Mouse (Mus musculus): ENCODE measurements around the gene Efcab7. TPM values are rescaled to one million over a fixed set of nuclear protein-coding genes. Genes with fewer than 3 reads are reported as not detected.

The Efcab7 gene
- polyA plus RNA-seq, 1 experiment from 2014 or later = 29.1 TPM

DNA sequence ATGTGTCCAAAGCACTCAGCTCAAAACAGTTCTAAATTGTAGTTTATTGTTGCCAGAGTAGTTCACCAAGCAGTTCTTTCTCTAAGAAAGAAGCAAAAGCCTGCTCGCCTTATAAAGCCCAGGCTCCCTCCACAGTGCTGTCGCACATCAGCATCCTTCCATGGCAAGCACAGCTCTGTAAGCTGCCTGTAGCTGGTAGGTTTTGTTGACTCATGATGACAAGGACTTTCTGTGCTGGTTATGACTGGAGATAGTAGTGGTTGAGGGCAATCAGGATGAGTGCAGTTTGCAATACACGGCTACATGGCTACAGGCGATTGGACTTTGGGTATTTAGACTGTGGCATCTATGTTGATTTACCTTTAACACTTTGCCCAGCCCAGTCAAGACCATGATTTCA, 97.4 kb downstream of the Efcab7 start:
- Histone ChIP-seq H3K4me2 (replicated peaks; ENCODE audit: low read depth, low read length) (no peak overlapping the region), H3K27ac (ENCODE audit: low read depth, low read length) (no peak overlapping the region), H3K36me3 (ENCODE audit: control insufficient read depth, insufficient read depth, low read length) (no peaks in the 10 kb centered on the region), H3K9me3 (ENCODE audit: control insufficient read depth, low read length) (no peaks in the 10 kb centered on the region), H3K9ac (ENCODE audit: low read depth, low read length) (no peak overlapping the region), H3K4me3 (ENCODE audit: low read depth, low read length) (no peak overlapping the region), H3K27me3 (ENCODE audit: control insufficient read depth, insufficient read depth, low read length) (no peaks in the 10 kb centered on the region), H3K4me1 (replicated peaks; ENCODE audit: control insufficient read depth, insufficient read depth, low read length) (no peaks in the 10 kb centered on the region)
- no peak for ATAC-seq (ENCODE audit: low FRiP score)
- WGBS = 92% methylated on average over 4 of the region's 4 CpGs
- DNase-seq (ENCODE audit: low spot score) = no peak

DNA sequence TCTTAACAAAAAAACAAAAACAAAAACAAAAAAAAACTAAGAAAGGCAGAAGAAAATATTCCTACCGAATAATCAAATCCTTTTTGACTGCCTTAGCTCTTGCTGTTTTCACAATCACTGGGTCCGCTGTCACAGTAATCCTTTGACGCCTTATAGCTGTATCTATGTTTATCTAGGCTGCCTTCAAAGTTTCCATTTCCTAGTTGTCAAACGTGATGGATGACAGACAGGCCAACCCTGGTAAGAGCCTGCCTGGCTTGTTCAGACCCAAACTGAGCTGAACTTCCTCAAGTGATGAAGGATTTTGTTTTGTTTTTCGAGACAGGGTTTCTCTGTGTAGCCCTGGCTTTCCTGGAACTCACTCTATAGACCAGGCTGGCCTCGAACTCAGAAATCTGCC, 99.5 kb downstream of the Efcab7 start:
- Histone ChIP-seq H3K27me3 (ENCODE audit: control insufficient read depth, insufficient read depth, low read length) (no peaks in the 10 kb centered on the region), H3K27ac (ENCODE audit: low read depth, low read length) (no peak overlapping the region), H3K4me3 (ENCODE audit: low read depth, low read length) (no peak overlapping the region), H3K9ac (ENCODE audit: low read depth, low read length) (no peak overlapping the region), H3K4me2 (replicated peaks; ENCODE audit: low read depth, low read length) (no peak overlapping the region), H3K4me1 (replicated peaks; ENCODE audit: control insufficient read depth, insufficient read depth, low read length) (no peaks in the 10 kb centered on the region), H3K36me3 (ENCODE audit: control insufficient read depth, insufficient read depth, low read length) (no peaks in the 10 kb centered on the region), H3K9me3 (ENCODE audit: control insufficient read depth, low read length) (no peaks in the 10 kb centered on the region)
- no peak for DNase-seq (ENCODE audit: low spot score)
- no peak for ATAC-seq (ENCODE audit: low FRiP score)
- WGBS = 75% methylated on average over 6 of the region's 6 CpGs

DNA sequence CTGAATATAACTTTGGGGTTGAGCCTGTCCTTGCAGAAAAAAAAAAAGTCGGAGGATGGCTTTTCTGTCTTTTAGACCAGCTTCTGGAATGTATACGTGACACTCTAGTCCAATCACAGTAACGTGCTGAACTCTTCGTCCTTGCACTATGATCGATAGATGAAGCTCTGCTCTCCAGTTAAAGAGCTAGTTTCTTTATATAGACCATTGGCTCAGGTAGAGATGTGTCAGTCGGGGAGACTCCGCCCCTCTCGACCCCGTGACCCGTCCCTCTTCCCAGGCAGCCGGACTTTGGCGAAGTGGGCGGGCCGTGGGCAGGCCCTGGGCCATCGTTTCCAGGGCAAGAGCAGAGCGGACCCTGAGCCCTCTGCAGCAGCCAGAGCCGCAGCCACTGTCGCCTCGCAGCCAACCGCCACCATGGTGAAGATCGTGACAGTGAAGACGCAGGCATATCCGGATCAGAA, 100.2 kb downstream of the Efcab7 start, which contains the start of gene Pgm1:
Gene Pgm1, plus strand, starts transcription at position 266 of the 464 bp plus-strand sequence.
- WGBS = 7% methylated on average over 23 of the region's 23 CpGs
- no peaks in the 10 kb centered on the region for H3K4me1 ChIP-seq (replicated peaks; ENCODE audit: control insufficient read depth, insufficient read depth, low read length)
- DNase-seq (ENCODE audit: low spot score) = peak; percentile 71

DNA sequence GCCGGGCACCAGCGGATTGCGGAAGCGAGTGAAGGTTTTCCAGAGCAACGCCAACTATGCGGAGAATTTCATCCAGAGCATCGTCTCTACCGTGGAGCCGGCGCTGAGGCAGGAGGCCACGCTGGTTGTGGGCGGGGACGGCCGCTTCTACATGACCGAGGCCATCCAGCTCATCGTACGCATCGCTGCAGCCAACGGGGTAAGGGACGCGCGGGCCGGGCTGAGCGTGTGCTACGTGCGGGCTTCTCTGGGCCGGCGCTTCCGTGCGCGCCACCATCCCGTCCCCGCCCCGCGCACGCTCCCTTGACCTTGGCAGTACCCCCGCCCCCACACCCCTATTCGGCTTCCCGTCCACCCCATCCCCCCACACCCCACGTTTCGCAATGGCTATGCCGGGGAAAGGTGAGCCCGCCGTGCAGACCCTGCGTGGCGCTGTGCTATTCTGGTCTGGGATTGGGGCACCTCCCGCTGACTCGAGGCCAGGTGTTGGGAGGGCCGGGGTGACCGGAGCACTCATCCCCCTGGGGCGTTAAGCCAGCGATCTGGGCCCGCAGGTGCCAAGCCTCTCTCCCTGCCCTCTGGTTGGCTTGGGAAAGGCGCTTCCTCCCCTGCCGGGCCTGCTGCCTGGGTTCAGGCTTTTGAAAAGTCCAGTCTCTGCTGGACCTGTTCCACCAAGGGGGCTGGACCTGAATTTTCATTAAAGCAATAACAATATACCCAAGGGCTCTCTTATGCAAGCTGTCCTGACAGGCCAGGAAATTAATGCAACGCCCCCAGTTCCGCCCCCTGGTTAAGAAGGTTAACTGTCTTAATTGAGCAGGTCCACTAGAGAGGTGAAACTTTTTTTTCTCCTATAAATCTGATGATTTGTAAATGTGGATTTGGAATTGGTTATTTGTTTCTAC, 100.9 kb downstream of the Efcab7 start, which contains the start of gene Itgb3bp:
Gene Itgb3bp, minus strand, starts transcription at position 201 of the 905 bp plus-strand sequence.
- WGBS = under 1% methylated on average over 53 of the region's 57 CpGs
- ATAC-seq (ENCODE audit: low FRiP score) = peak; percentile 94
- H3K4me3 ChIP-seq (ENCODE audit: low read depth, low read length) = peak within 1 kb of the TSS; percentile 61

More for the DNA sequence above, 100.2 kb downstream of the Efcab7 start, which contains the start of gene Pgm1:
- peak within 1 kb of the TSS; percentile 61 for H3K4me3 ChIP-seq (ENCODE audit: low read depth, low read length)
- no peaks in the 10 kb centered on the region for H3K36me3 ChIP-seq (ENCODE audit: control insufficient read depth, insufficient read depth, low read length)
- no peaks in the 10 kb centered on the region for H3K27me3 ChIP-seq (ENCODE audit: control insufficient read depth, insufficient read depth, low read length)
- peak; percentile 89 for ATAC-seq (ENCODE audit: low FRiP score)
- H3K27ac ChIP-seq (ENCODE audit: low read depth, low read length) = peak within 1 kb of the TSS; percentile 72
- peak within 1 kb of the TSS; percentile 63 for H3K9ac ChIP-seq (ENCODE audit: low read depth, low read length)
- peak within 1 kb of the TSS; percentile 95 for H3K4me2 ChIP-seq (replicated peaks; ENCODE audit: low read depth, low read length)
- H3K9me3 ChIP-seq (ENCODE audit: control insufficient read depth, low read length) = no peaks in the 10 kb centered on the region

DNA sequence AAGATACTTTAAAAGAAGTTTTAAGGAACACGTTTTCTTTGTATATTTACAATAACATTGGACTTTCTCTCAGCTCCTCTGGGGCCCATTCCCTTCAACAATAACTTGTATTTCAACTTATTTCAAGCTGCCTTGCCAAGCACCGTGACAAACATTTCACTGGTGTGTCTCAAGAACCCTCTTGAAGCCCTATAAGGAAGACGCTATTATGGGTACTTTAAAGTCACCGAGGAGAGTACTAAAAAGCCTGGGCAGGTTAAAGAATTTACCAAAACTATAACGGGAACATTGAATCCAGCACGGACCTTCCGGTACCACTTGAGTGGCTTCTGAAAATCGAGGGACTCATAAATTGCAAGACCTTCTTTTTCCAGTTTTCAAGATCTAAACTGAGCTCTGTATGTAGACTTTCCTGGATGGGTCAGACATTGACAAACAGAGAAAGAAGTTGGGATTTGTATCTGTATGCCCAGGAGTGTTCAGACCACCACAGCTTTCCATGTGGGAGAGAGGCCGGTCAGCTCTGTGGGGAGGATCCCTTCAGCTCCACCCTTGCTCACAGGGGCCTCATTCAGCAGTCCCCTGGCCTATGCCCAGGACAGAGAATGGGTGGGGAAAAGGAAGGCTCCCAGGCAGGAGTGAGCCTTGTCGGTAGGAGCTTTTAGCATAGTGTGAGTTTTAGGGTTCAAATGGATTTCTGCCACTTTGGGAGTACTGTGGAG, 101.7 kb downstream of the Efcab7 start:
- DNase-seq (ENCODE audit: low spot score) = no peak
- ATAC-seq (ENCODE audit: low FRiP score) = no peak
- H3K9me3 ChIP-seq (ENCODE audit: control insufficient read depth, low read length) = no peaks in the 10 kb centered on the region
- H3K9ac ChIP-seq (ENCODE audit: low read depth, low read length) = no peak overlapping the region
- H3K4me2 ChIP-seq (replicated peaks; ENCODE audit: low read depth, low read length) = no peak overlapping the region; the same call in 1 of the 2 replicates
- H3K36me3 ChIP-seq (ENCODE audit: control insufficient read depth, insufficient read depth, low read length) = no peaks in the 10 kb centered on the region
- no peak overlapping the region for H3K27ac ChIP-seq (ENCODE audit: low read depth, low read length)
- 51% methylated on average over 10 of the region's 10 CpGs for WGBS
- H3K4me1 ChIP-seq (replicated peaks; ENCODE audit: control insufficient read depth, insufficient read depth, low read length) = no peaks in the 10 kb centered on the region
- H3K4me3 ChIP-seq (ENCODE audit: low read depth, low read length) = no peak overlapping the region
- no peaks in the 10 kb centered on the region for H3K27me3 ChIP-seq (ENCODE audit: control insufficient read depth, insufficient read depth, low read length)

More for the DNA sequence above, 100.9 kb downstream of the Efcab7 start, which contains the start of gene Itgb3bp:
- peak; percentile 80 for DNase-seq (ENCODE audit: low spot score)
- Histone ChIP-seq H3K9ac (ENCODE audit: low read depth, low read length) (peak within 1 kb of the TSS; percentile 63), H3K27me3 (ENCODE audit: control insufficient read depth, insufficient read depth, low read length) (no peaks in the 10 kb centered on the region), H3K4me1 (replicated peaks; ENCODE audit: control insufficient read depth, insufficient read depth, low read length) (no peaks in the 10 kb centered on the region), H3K4me2 (replicated peaks; ENCODE audit: low read depth, low read length) (peak within 1 kb of the TSS; percentile 95), H3K9me3 (ENCODE audit: control insufficient read depth, low read length) (no peaks in the 10 kb centered on the region), H3K27ac (ENCODE audit: low read depth, low read length) (peak within 1 kb of the TSS; percentile 72), H3K36me3 (ENCODE audit: control insufficient read depth, insufficient read depth, low read length) (no peaks in the 10 kb centered on the region)

DNA sequence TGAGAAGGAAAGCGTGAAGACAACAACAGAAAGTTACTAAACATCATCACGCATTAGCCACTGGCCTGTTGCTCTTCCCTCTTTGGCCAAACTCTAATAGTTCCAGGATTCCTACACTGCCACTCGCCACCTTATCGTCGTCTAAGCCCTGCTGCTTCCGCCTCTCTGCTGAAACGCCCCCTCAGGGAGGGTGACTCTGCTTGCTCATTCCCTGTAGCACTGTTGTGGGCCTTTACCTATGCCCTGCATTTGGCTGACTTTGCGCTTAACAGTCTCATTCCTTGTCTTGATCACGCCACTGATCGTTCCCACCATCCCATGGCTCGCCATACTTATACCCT, 102.2 kb downstream of the Efcab7 start:
- H3K36me3 ChIP-seq (ENCODE audit: control insufficient read depth, insufficient read depth, low read length) = no peaks in the 10 kb centered on the region
- no peak overlapping the region for H3K27ac ChIP-seq (ENCODE audit: low read depth, low read length)
- H3K27me3 ChIP-seq (ENCODE audit: control insufficient read depth, insufficient read depth, low read length) = no peaks in the 10 kb centered on the region
- no peaks in the 10 kb centered on the region for H3K9me3 ChIP-seq (ENCODE audit: control insufficient read depth, low read length)
- DNase-seq (ENCODE audit: low spot score) (no peak), ATAC-seq (ENCODE audit: low FRiP score) (no peak)
- WGBS = 70% methylated on average over 11 of the region's 11 CpGs
- no peak overlapping the region for H3K4me3 ChIP-seq (ENCODE audit: low read depth, low read length)
- no peaks in the 10 kb centered on the region for H3K4me1 ChIP-seq (replicated peaks; ENCODE audit: control insufficient read depth, insufficient read depth, low read length)
- H3K4me2 ChIP-seq (replicated peaks; ENCODE audit: low read depth, low read length) = no peak overlapping the region
- no peak overlapping the region for H3K9ac ChIP-seq (ENCODE audit: low read depth, low read length)

DNA sequence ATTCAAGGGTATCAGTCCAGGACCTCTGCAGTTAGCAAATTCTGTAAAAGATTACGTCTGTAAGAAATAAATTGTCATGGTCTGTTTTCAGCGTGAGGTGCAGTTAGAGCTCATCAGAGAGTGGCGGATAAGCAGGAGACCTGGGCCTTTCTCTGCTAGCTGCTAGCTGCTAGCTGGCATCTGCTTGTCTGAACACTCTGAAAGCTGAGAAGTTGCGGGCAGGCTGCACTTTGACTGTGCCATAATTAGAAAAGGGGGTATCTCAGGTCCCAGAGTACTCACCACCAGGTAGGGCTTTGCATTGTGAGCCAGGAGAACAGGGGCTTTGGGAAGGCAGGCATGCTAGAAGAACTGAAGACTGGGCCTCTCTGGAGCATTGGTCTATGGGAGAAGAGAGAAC, 102.8 kb downstream of the Efcab7 start:
- 87% methylated on average over 4 of the region's 4 CpGs for WGBS
- DNase-seq (ENCODE audit: low spot score) (no peak), ATAC-seq (ENCODE audit: low FRiP score) (no peak)
- Histone ChIP-seq H3K36me3 (ENCODE audit: control insufficient read depth, insufficient read depth, low read length) (no peaks in the 10 kb centered on the region), H3K9ac (ENCODE audit: low read depth, low read length) (no peak overlapping the region), H3K27ac (ENCODE audit: low read depth, low read length) (no peak overlapping the region), H3K4me2 (replicated peaks; ENCODE audit: low read depth, low read length) (no peak overlapping the region), H3K27me3 (ENCODE audit: control insufficient read depth, insufficient read depth, low read length) (no peaks in the 10 kb centered on the region), H3K4me1 (replicated peaks; ENCODE audit: control insufficient read depth, insufficient read depth, low read length) (no peaks in the 10 kb centered on the region), H3K4me3 (ENCODE audit: low read depth, low read length) (no peak overlapping the region), H3K9me3 (ENCODE audit: control insufficient read depth, low read length) (no peaks in the 10 kb centered on the region)

DNA sequence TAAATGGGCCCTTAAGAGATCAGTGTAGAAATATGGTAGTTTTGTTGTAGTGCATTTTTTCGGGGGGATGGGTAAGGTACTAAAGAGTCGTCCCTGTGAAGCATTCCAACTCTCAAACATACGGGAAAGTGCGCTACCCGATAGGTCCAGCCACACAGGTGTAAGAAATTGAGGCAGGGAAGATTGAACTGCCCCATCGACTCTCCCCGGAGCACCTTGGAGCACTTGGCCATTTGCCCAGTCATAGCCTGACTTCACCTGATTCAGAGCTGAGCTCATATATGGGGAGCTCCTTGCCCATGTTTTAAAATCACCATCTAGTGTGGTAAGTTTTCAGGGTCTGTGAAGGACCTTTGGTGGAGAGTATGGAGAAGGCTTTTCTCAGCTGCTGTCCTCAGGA, 105.9 kb downstream of the Efcab7 start:
- WGBS = 95% methylated on average over 7 of the region's 7 CpGs
- H3K4me3 ChIP-seq (ENCODE audit: low read depth, low read length) = no peak overlapping the region

More for the DNA sequence above, 105.9 kb downstream of the Efcab7 start:
- H3K9ac ChIP-seq (ENCODE audit: low read depth, low read length) = no peak overlapping the region
- no peak for ATAC-seq (ENCODE audit: low FRiP score)
- DNase-seq (ENCODE audit: low spot score) = no peak
- no peak overlapping the region for H3K4me2 ChIP-seq (replicated peaks; ENCODE audit: low read depth, low read length)
- H3K36me3 ChIP-seq (ENCODE audit: control insufficient read depth, insufficient read depth, low read length) = no peaks in the 10 kb centered on the region
- no peaks in the 10 kb centered on the region for H3K9me3 ChIP-seq (ENCODE audit: control insufficient read depth, low read length)
- H3K27ac ChIP-seq (ENCODE audit: low read depth, low read length) = no peak overlapping the region
- H3K4me1 ChIP-seq (replicated peaks; ENCODE audit: control insufficient read depth, insufficient read depth, low read length) = no peaks in the 10 kb centered on the region
- no peaks in the 10 kb centered on the region for H3K27me3 ChIP-seq (ENCODE audit: control insufficient read depth, insufficient read depth, low read length)
